Mouse (Mus musculus) ES-E14 (cell line): ENCODE results near the gene Sec16b. TPM values are rescaled to one million over a fixed set of nuclear protein-coding genes. Genes with fewer than 3 reads are reported as not detected.

Source experiments
- DNase-seq: peaks from one replicate; pipeline ENCODE4 v3.0.0-alpha.2; 2013; ENCODE audit warnings: low read depth, low spot score
- H3K27ac ChIP-seq: 2 replicates; pipeline ENCODE4 v1.5.1; 2012; ENCODE audit warnings: low read depth, mild to moderate bottlenecking, low read length, moderate library complexity, mixed read lengths; ENCODE audit not compliant: poor library complexity, insufficient read depth, severe bottlenecking
- H3K36me3 ChIP-seq: 2 replicates; pipeline ENCODE4 v1.6.1; 2012; ENCODE audit warnings: mild to moderate bottlenecking, low read length, moderate library complexity, mixed read lengths; ENCODE audit not compliant: control insufficient read depth, poor library complexity, insufficient read depth, severe bottlenecking
- H3K4me1 ChIP-seq, 2 experiments: fragments of 150-350 bp in 1 of 2; sonication (generic) in 1 of 2; 2 replicates each; pipeline ENCODE4 v1.6.1; 2012; ENCODE audit warnings: low read length in 2 of 2, mild to moderate bottlenecking in 1 of 2, mixed read lengths in 1 of 2; ENCODE audit not compliant: control insufficient read depth in 2 of 2, insufficient read depth in 2 of 2, poor library complexity in 1 of 2
- H3K4me3 ChIP-seq, 2 experiments: fragments of 150-350 bp in 1 of 2; sonication (generic) in 1 of 2; 2 replicates each; pipeline ENCODE4 v1.5.1; 2012; ENCODE audit warnings: low read length in 2 of 2, low read depth in 1 of 2, mild to moderate bottlenecking in 1 of 2, mixed read lengths in 1 of 2; ENCODE audit not compliant: insufficient read depth in 1 of 2, poor library complexity in 1 of 2, severe bottlenecking in 1 of 2
- H3K9ac ChIP-seq: 2 replicates; pipeline ENCODE4 v1.6.1; 2012; ENCODE audit warnings: low read depth, mild to moderate bottlenecking, low read length, mixed read lengths; ENCODE audit not compliant: poor library complexity, insufficient read depth, severe bottlenecking
- H3K9me3 ChIP-seq: fragments of 150-350 bp; sonication (generic); 2 replicates; pipeline ENCODE4 v1.6.1; 2012; ENCODE audit warnings: low read depth, mild to moderate bottlenecking, low read length; ENCODE audit not compliant: control insufficient read depth, insufficient read depth
- CHD2 ChIP-seq: IDR thresholded peaks from 2 replicates; pipeline ENCODE4 v1.6.1; 2014; ENCODE audit warnings: mild to moderate bottlenecking, low read depth, low read length, inconsistent platforms
- HCFC1 ChIP-seq: IDR thresholded peaks from 2 replicates; pipeline ENCODE4 v1.6.1; 2012; ENCODE audit warnings: low read length, inconsistent platforms, borderline replicate concordance; ENCODE audit not compliant: insufficient read depth
- MAFK ChIP-seq: IDR thresholded peaks from 2 replicates; pipeline ENCODE4 v1.6.1; 2014; ENCODE audit warnings: mild to moderate bottlenecking, low read depth, low read length, inconsistent platforms; ENCODE audit not compliant: insufficient read depth
- ZC3H11A ChIP-seq: IDR thresholded peaks from 2 replicates; pipeline ENCODE4 v1.6.1; 2012; ENCODE audit warnings: low read depth, mild to moderate bottlenecking, inconsistent platforms, low read length, borderline replicate concordance
- ZNF384 ChIP-seq: IDR thresholded peaks from 2 replicates; pipeline ENCODE4 v1.6.1; 2012; ENCODE audit warnings: low read depth, low read length, inconsistent platforms
- in situ Hi-C, 2 experiments: fragments of 600-800 bp; cut with MboI; formaldehyde crosslinking; loops; one replicate each; pipeline ENCODE4 v1.15.1; 2025; ENCODE audit warnings: low sequenced_read_pairs in 2 of 2, inconsistent platforms in 1 of 2; ENCODE audit not compliant: unreplicated experiment in 2 of 2
- total RNA-seq: library from RNA; depleted of rRNA; stranded (reverse); fragments of 300-350 nt; gene quantifications from 2 replicates; pipeline ENCODE4 v1.2.3, GENCODE M21; 2012

The Sec16b gene
- total RNA-seq, 1 experiment = 0.13 TPM

DNA sequence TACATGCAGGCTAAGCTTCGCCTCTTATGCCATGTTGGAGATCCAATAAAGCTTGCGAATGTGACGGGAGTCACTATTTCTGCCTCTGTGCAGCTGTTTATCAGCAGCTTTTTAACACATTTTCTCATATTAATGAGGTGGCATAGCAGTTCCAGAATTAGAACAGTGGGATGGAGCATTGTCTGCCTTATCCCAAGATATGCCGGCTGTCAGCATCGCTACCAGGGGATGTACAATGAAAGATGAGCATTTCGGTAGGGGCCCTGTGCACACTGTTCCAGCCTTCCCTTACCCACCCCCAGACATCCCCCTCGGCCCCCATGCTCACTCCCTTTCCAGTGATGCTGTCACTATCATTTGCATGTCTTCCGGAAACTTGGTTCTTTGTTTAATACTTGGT, 71.8 kb downstream of the Sec16b start:
- H3K9me3 ChIP-seq = no peaks in the 10 kb centered on the region
- H3K36me3 ChIP-seq = no peaks in the 10 kb centered on the region
- no peak for DNase-seq
- TF ChIP-seq ZNF384 = no peak
- no peak for TF ChIP-seq ZC3H11A
- no peak for TF ChIP-seq CHD2
- no peak for TF ChIP-seq MAFK
- TF ChIP-seq HCFC1 = no peak
- in situ Hi-C loops = no loop called here
- no peak overlapping the region for H3K27ac ChIP-seq
- H3K4me1 ChIP-seq = no peaks in the 10 kb centered on the region
- H3K9ac ChIP-seq = no peak overlapping the region
- H3K4me3 ChIP-seq = no peak overlapping the region

DNA sequence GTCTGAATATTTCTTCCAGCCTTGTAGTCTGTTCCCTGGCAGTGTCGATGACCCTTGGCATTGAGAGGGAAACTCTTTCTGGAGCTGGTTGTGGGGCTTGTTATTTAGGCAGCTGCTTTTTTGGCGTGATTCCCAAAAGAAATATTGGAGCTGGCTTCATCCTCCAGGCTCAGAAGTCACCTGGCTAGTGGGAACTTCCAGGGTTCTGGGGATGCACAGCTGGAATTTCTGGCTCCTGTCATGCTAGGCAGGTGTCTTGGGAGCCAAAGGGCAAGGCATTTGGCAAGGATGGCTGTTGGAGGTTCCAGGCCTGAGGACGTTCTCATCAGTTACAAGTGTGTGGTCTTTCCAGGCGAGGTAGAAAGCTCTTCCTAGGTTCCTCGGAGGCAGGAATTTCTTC, 80.0 kb downstream of the Sec16b start:
- Histone ChIP-seq H3K9me3 (no peaks in the 10 kb centered on the region), H3K9ac (no peak overlapping the region), H3K4me3 (no peak overlapping the region), H3K36me3 (no peaks in the 10 kb centered on the region), H3K4me1 (no peaks in the 10 kb centered on the region), H3K27ac (no peak overlapping the region)
- no peak for DNase-seq
- no peak for TF ChIP-seq MAFK
- TF ChIP-seq CHD2 = no peak
- no peak for TF ChIP-seq ZNF384
- no peak for TF ChIP-seq HCFC1
- no peak for TF ChIP-seq ZC3H11A
- in situ Hi-C loops = no loop called here

DNA sequence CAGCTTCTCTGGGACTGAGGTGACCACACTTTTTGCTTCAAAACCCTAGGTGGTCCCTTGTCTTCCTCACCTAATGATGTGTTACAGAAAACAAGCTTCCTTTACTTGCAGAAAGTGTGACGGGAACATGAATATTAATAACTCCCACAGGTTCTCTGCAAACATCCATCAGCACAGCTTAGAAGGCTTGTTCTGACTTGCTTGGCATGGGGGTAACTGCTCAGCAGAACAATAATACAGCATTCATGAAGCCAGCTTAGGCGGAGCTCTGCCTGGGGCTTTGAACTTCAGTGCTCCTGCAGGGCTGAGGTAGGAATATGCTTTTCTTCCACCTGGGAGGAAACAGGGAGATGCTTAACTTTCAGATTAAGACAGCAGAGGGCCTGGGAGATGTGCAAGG, 85.5 kb downstream of the Sec16b start:
- no peak for DNase-seq
- TF ChIP-seq ZC3H11A (no peak), HCFC1 (no peak), MAFK (no peak), CHD2 (no peak), ZNF384 (no peak)
- H3K4me3 ChIP-seq = no peak overlapping the region
- no peaks in the 10 kb centered on the region for H3K9me3 ChIP-seq
- no peak overlapping the region for H3K27ac ChIP-seq
- in situ Hi-C loops = no loop called here
- H3K36me3 ChIP-seq = no peaks in the 10 kb centered on the region
- H3K9ac ChIP-seq = no peak overlapping the region
- H3K4me1 ChIP-seq = no peaks in the 10 kb centered on the region

DNA sequence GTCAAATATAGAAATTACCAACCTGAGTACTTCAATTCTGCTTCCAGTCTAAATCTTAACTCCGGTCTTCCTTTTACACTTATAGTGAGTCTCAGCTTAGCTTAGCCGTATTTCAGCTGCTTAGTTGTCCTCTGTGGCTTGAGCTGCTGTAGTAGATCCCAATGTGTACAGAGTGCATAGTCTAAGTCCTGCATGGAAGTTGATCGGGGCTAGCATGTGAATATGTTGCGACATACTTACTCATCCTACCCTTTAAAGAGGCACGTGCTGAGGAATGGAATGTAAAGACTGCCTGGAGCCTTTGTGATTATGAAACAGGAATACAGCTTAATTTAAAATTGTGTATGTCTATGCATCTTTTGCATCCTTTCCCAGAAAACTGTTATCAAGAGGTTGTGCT, 88.0 kb downstream of the Sec16b start:
- DNase-seq = no peak
- no peaks in the 10 kb centered on the region for H3K4me1 ChIP-seq
- no peak overlapping the region for H3K27ac ChIP-seq
- H3K9me3 ChIP-seq = no peaks in the 10 kb centered on the region
- in situ Hi-C loops = no loop called here
- no peak overlapping the region for H3K4me3 ChIP-seq
- no peak overlapping the region for H3K9ac ChIP-seq
- H3K36me3 ChIP-seq = no peaks in the 10 kb centered on the region
- TF ChIP-seq MAFK = no peak
- no peak for TF ChIP-seq ZC3H11A
- TF ChIP-seq ZNF384 = no peak

DNA sequence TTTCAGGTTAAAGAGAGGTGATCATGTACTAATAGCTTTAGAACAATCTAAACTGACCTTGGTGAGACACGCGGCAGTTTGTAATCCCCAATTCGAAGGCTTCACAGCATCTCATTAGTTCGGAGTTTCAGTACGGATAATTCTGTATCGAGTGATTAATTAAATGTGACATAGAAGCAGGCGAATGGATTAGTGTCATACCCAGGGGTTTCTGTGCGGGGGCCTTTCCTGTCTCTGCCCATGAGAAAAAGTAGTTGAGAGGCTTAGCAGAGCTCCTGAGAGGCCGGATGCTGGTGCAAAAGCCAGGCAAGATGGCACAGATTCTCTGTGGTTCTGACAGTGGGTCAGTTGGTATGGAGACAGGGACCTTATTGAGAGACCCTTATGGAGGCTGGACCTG, 88.6 kb downstream of the Sec16b start:
- TF ChIP-seq HCFC1 (no peak), CHD2 (no peak), ZNF384 (no peak), ZC3H11A (no peak), MAFK (no peak)
- H3K4me1 ChIP-seq = no peaks in the 10 kb centered on the region
- H3K9me3 ChIP-seq = no peaks in the 10 kb centered on the region
- H3K36me3 ChIP-seq = no peaks in the 10 kb centered on the region
- H3K27ac ChIP-seq = no peak overlapping the region
- no peak for DNase-seq
- no peak overlapping the region for H3K9ac ChIP-seq
- in situ Hi-C loops = no loop called here
- H3K4me3 ChIP-seq = no peak overlapping the region
